Mouse (Mus musculus) heart, adult 2 months (tissue): ENCODE data around the gene Daxx.

Source experiments
- CTCF ChIP-seq: fragments of 200-600 bp; IDR thresholded peaks from 2 replicates; pipeline ENCODE4 v1.8.1; 2022; ENCODE audit warnings: antibody characterized with exemption, mild to moderate bottlenecking, moderate library complexity
- POLR2A ChIP-seq: fragments of 200-500 bp; IDR thresholded peaks from 2 replicates; pipeline ENCODE4 v1.6.1; 2011; ENCODE audit warnings: mild to moderate bottlenecking, low read depth, low read length, control low read depth; ENCODE audit not compliant: insufficient read depth

DNA sequence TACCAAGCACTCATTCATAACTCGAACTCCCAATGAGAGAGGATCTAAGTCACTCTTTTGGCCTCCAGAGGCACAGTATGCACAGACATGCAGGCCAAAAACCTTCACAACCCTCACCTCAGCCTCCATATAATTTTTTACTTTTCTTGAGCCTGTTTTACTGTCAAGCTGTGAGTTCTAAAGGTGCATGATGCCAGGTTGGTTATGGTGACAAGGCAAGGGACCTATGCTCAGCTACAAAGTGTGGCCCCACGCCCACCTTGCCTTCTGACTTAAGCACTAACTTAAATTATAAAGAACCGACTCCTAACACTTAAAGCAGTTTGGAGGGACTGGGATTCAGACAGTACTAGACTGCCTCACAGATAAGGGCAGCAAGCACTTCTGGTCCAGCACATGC, 44.1 kb downstream of the Daxx start:
- TF ChIP-seq POLR2A = no peak
- TF ChIP-seq CTCF = no peak
